Mouse (Mus musculus): ENCODE data around the gene Olfr457.
"Not testable (repeated sequence)": the region's sequence is repeated elsewhere in the genome, so short reads cannot be mapped to it uniquely, and the experiment has no call there.

Gene Olfr457

GRCm38 (mm10) chr6:42476235-42476634 lies at the start of gene Olfr457:
TSS of gene Olfr457 (minus strand) at chr6:42476335.
- no peak for DNase-seq

- no peak for DNase-seq
Measured at GRCm38 (mm10) chr6:42513461-42513860, 37.3 kb upstream of the Olfr457 start.

GRCm38 (mm10) chr6:42509311-42509710 lies 33.2 kb upstream of the Olfr457 start:
- DNase-seq = no peak

- no peak for DNase-seq
Measured at GRCm38 (mm10) chr6:42503478-42503877, 27.3 kb upstream of the Olfr457 start.

GRCm38 (mm10) chr6:42489731-42490130 lies 13.6 kb upstream of the Olfr457 start:
- no peak for DNase-seq

GRCm38 (mm10) chr6:42487114-42487513 lies 11.0 kb upstream of the Olfr457 start, which contains the start of gene Olfr456:
TSS of gene Olfr456 (minus strand) at chr6:42487214.
- no peak for DNase-seq

- no peak for DNase-seq
Measured at GRCm38 (mm10) chr6:42484633-42485032, 8.5 kb upstream of the Olfr457 start.

GRCm38 (mm10) chr6:42471298-42471697 lies 4.8 kb downstream of the Olfr457 start:
- not testable (repeated sequence) for DNase-seq

GRCm38 (mm10) chr6:42470542-42470941 lies 5.6 kb downstream of the Olfr457 start:
- no peak for DNase-seq

- no peak for DNase-seq
Measured at GRCm38 (mm10) chr6:42465096-42465495, 11.0 kb downstream of the Olfr457 start, which contains the start of gene Olfr458. TSS of gene Olfr458 (minus strand) at chr6:42465196.

- DNase-seq = no peak
Measured at GRCm38 (mm10) chr6:42447381-42447780, 28.8 kb downstream of the Olfr457 start.

GRCm38 (mm10) chr6:42444491-42444890 lies 31.6 kb downstream of the Olfr457 start:
- DNase-seq = no peak

- no peak for DNase-seq
Measured at GRCm38 (mm10) chr6:42441395-42441794, 34.7 kb downstream of the Olfr457 start.

GRCm38 (mm10) chr6:42435490-42435889 lies 40.6 kb downstream of the Olfr457 start:
- no peak for DNase-seq

- no peak for DNase-seq
Measured at GRCm38 (mm10) chr6:42434446-42434845, 41.7 kb downstream of the Olfr457 start, which contains the start of gene Tas2r126. TSS of gene Tas2r126 (plus strand) at chr6:42434535.

- no peak for DNase-seq
Measured at GRCm38 (mm10) chr6:42433554-42433953, 42.6 kb downstream of the Olfr457 start.

GRCm38 (mm10) chr6:42426337-42426736 lies 49.8 kb downstream of the Olfr457 start:
- no peak for DNase-seq

- DNase-seq = no peak
Measured at GRCm38 (mm10) chr6:42424472-42424871, 51.7 kb downstream of the Olfr457 start.

- no peak for DNase-seq
Measured at GRCm38 (mm10) chr6:42421439-42421838, 54.7 kb downstream of the Olfr457 start.

- DNase-seq = no peak
Measured at GRCm38 (mm10) chr6:42419443-42419842, 56.7 kb downstream of the Olfr457 start.

Data from thymus, postnatal 25 days (tissue).